Mouse (Mus musculus): ENCODE data around the gene Ifit3. TPM values are rescaled to one million over a fixed set of nuclear protein-coding genes. Genes with fewer than 3 reads are reported as not detected.
"Not testable (repeated sequence)": the region's sequence is repeated elsewhere in the genome, so short reads cannot be mapped to it uniquely, and the experiment has no call there.

Gene Ifit3
- polyA plus RNA-seq, 1 experiment from 2014 or later, result 3.8 TPM

GRCm38 (mm10) chr19:34556621-34557020 lies 26.7 kb upstream of the Ifit3 start:
- Histone ChIP-seq H3K4me3 (ENCODE audit: low read length) (no peak overlapping the region), H3K27me3 (ENCODE audit: insufficient read depth, low read length) (no peaks in the 10 kb centered on the region), H3K36me3 (ENCODE audit: insufficient read depth, low read length) (no peaks in the 10 kb centered on the region), H3K9me3 (ENCODE audit: low read length) (no peaks in the 10 kb centered on the region), H3K9ac (replicated peaks; ENCODE audit: low read length) (no peak overlapping the region), H3K27ac (ENCODE audit: low read length) (no peak overlapping the region), H3K4me1 (ENCODE audit: insufficient read depth, low read length) (peaks cover 20% of the 10 kb centered on the region), H3K4me2 (replicated peaks; ENCODE audit: low read depth, low read length) (no peak overlapping the region)
- ATAC-seq (ENCODE audit: low FRiP score, low TSS enrichment), result no peak
- 78% methylated on average over 3 of the region's 3 CpGs for WGBS

GRCm38 (mm10) chr19:34562556-34562955 lies 20.8 kb upstream of the Ifit3 start:
- H3K27me3 ChIP-seq (ENCODE audit: insufficient read depth, low read length), result no peaks in the 10 kb centered on the region
- H3K9ac ChIP-seq (replicated peaks; ENCODE audit: low read length), result no peak overlapping the region
- no peaks in the 10 kb centered on the region for H3K36me3 ChIP-seq (ENCODE audit: insufficient read depth, low read length)
- H3K4me3 ChIP-seq (ENCODE audit: low read length), result no peak overlapping the region
- no peak overlapping the region for H3K27ac ChIP-seq (ENCODE audit: low read length)
- 0 out of 2 replicates have a peak, but pooled peaks cover 3% of the 10 kb centered on the region for H3K4me1 ChIP-seq (ENCODE audit: insufficient read depth, low read length)
- no peak for ATAC-seq (ENCODE audit: low FRiP score, low TSS enrichment)
- no peaks in the 10 kb centered on the region for H3K9me3 ChIP-seq (ENCODE audit: low read length)
- no peak overlapping the region for H3K4me2 ChIP-seq (replicated peaks; ENCODE audit: low read depth, low read length)

GRCm38 (mm10) chr19:34566178-34566784 lies 17.1 kb upstream of the Ifit3 start:
- Histone ChIP-seq H3K4me2 (replicated peaks; ENCODE audit: low read depth, low read length) (no peak overlapping the region), H3K9me3 (ENCODE audit: low read length) (no peaks in the 10 kb centered on the region), H3K4me1 (ENCODE audit: insufficient read depth, low read length) (peaks cover 11% of the 10 kb centered on the region), H3K27ac (ENCODE audit: low read length) (no peak overlapping the region), H3K9ac (replicated peaks; ENCODE audit: low read length) (no peak overlapping the region), H3K27me3 (ENCODE audit: insufficient read depth, low read length) (no peaks in the 10 kb centered on the region), H3K4me3 (ENCODE audit: low read length) (no peak overlapping the region), H3K36me3 (ENCODE audit: insufficient read depth, low read length) (no peaks in the 10 kb centered on the region)
- peak; percentile 66 for ATAC-seq (ENCODE audit: low FRiP score, low TSS enrichment)
- WGBS, result 46% methylated on average over 1 of the region's 1 CpGs

- Histone ChIP-seq H3K36me3 (ENCODE audit: insufficient read depth, low read length) (no peaks in the 10 kb centered on the region; the same call in 1 of the 2 replicates), H3K4me2 (replicated peaks; ENCODE audit: low read depth, low read length) (no peak overlapping the region), H3K9me3 (ENCODE audit: low read length) (no peaks in the 10 kb centered on the region), H3K27me3 (ENCODE audit: insufficient read depth, low read length) (no peaks in the 10 kb centered on the region), H3K4me1 (ENCODE audit: insufficient read depth, low read length) (peaks cover 9% of the 10 kb centered on the region), H3K9ac (replicated peaks; ENCODE audit: low read length) (no peak overlapping the region), H3K4me3 (ENCODE audit: low read length) (no peak overlapping the region), H3K27ac (ENCODE audit: low read length) (no peak overlapping the region; the same call in 1 of the 2 replicates)
- WGBS, result 56% methylated on average over 7 of the region's 7 CpGs
- ATAC-seq (ENCODE audit: low FRiP score, low TSS enrichment), result no peak; the same call in 1 of the 2 replicates
Observed at GRCm38 (mm10) chr19:34568988-34569895, 14.1 kb upstream of the Ifit3 start.

- H3K4me2 ChIP-seq (replicated peaks; ENCODE audit: low read depth, low read length), result no peak overlapping the region
Observed at GRCm38 (mm10) chr19:34569896-34570476, 13.3 kb upstream of the Ifit3 start.

GRCm38 (mm10) chr19:34571080-34571479 lies 12.3 kb upstream of the Ifit3 start:
- H3K9ac ChIP-seq (replicated peaks; ENCODE audit: low read length), result no peak overlapping the region
- ATAC-seq (ENCODE audit: low FRiP score, low TSS enrichment), result no peak
- no peaks in the 10 kb centered on the region for H3K27me3 ChIP-seq (ENCODE audit: insufficient read depth, low read length)
- H3K9me3 ChIP-seq (ENCODE audit: low read length), result no peaks in the 10 kb centered on the region
- H3K4me3 ChIP-seq (ENCODE audit: low read length), result no peak overlapping the region
- H3K4me2 ChIP-seq (replicated peaks; ENCODE audit: low read depth, low read length), result no peak overlapping the region
- 79% methylated on average over 1 of the region's 1 CpGs for WGBS
- H3K36me3 ChIP-seq (ENCODE audit: insufficient read depth, low read length), result no peaks in the 10 kb centered on the region; the same call in 1 of the 2 replicates
- H3K4me1 ChIP-seq (ENCODE audit: insufficient read depth, low read length), result peaks cover 9% of the 10 kb centered on the region
- H3K27ac ChIP-seq (ENCODE audit: low read length), result no peak overlapping the region

More at GRCm38 (mm10) chr19:34569896-34570476, 13.3 kb upstream of the Ifit3 start:
- Histone ChIP-seq H3K36me3 (ENCODE audit: insufficient read depth, low read length) (no peaks in the 10 kb centered on the region; the same call in 1 of the 2 replicates), H3K27ac (ENCODE audit: low read length) (no peak overlapping the region), H3K4me1 (ENCODE audit: insufficient read depth, low read length) (peaks cover 9% of the 10 kb centered on the region), H3K4me3 (ENCODE audit: low read length) (no peak overlapping the region), H3K9me3 (ENCODE audit: low read length) (no peaks in the 10 kb centered on the region), H3K27me3 (ENCODE audit: insufficient read depth, low read length) (no peaks in the 10 kb centered on the region), H3K9ac (replicated peaks; ENCODE audit: low read length) (no peak overlapping the region)
- peak; percentile 76 for ATAC-seq (ENCODE audit: low FRiP score, low TSS enrichment)
- WGBS, result 41% methylated on average over 4 of the region's 4 CpGs

- no peak overlapping the region for H3K4me3 ChIP-seq (ENCODE audit: low read length)
- no peak overlapping the region for H3K4me2 ChIP-seq (replicated peaks; ENCODE audit: low read depth, low read length)
- 91% methylated on average over 5 of the region's 5 CpGs for WGBS
- H3K9me3 ChIP-seq (ENCODE audit: low read length), result no peaks in the 10 kb centered on the region
- ATAC-seq (ENCODE audit: low FRiP score, low TSS enrichment), result no peak
- no peak overlapping the region for H3K27ac ChIP-seq (ENCODE audit: low read length)
- H3K36me3 ChIP-seq (ENCODE audit: insufficient read depth, low read length), result no peaks in the 10 kb centered on the region; the same call in 1 of the 2 replicates
- H3K27me3 ChIP-seq (ENCODE audit: insufficient read depth, low read length), result no peaks in the 10 kb centered on the region
- H3K4me1 ChIP-seq (ENCODE audit: insufficient read depth, low read length), result peaks cover 9% of the 10 kb centered on the region
- H3K9ac ChIP-seq (replicated peaks; ENCODE audit: low read length), result no peak overlapping the region
Observed at GRCm38 (mm10) chr19:34573650-34574049, 9.7 kb upstream of the Ifit3 start.

- no peak overlapping the region for H3K27ac ChIP-seq (ENCODE audit: low read length)
- no peaks in the 10 kb centered on the region for H3K4me1 ChIP-seq (ENCODE audit: insufficient read depth, low read length)
- no peak for ATAC-seq (ENCODE audit: low FRiP score, low TSS enrichment)
- no peak overlapping the region for H3K4me3 ChIP-seq (ENCODE audit: low read length)
- no peaks in the 10 kb centered on the region for H3K27me3 ChIP-seq (ENCODE audit: insufficient read depth, low read length)
- 88% methylated on average over 1 of the region's 1 CpGs for WGBS
- no peak overlapping the region for H3K4me2 ChIP-seq (replicated peaks; ENCODE audit: low read depth, low read length)
- no peaks in the 10 kb centered on the region for H3K9me3 ChIP-seq (ENCODE audit: low read length)
- no peak overlapping the region for H3K9ac ChIP-seq (replicated peaks; ENCODE audit: low read length)
- no peaks in the 10 kb centered on the region; the same call in 1 of the 2 replicates for H3K36me3 ChIP-seq (ENCODE audit: insufficient read depth, low read length)
Observed at GRCm38 (mm10) chr19:34577121-34577520, 6.2 kb upstream of the Ifit3 start.

GRCm38 (mm10) chr19:34582696-34583095 lies 635 bp upstream of the Ifit3 start:
- H3K27ac ChIP-seq (ENCODE audit: low read length); H3K4me3 ChIP-seq (ENCODE audit: low read length); H3K9me3 ChIP-seq (ENCODE audit: low read length); H3K27me3 ChIP-seq (ENCODE audit: insufficient read depth, low read length); H3K4me2 ChIP-seq (replicated peaks; ENCODE audit: low read depth, low read length); H3K36me3 ChIP-seq (ENCODE audit: insufficient read depth, low read length); H3K9ac ChIP-seq (replicated peaks; ENCODE audit: low read length); H3K4me1 ChIP-seq (ENCODE audit: insufficient read depth, low read length): not testable (repeated sequence)
- 56% methylated on average over 2 of the region's 2 CpGs for WGBS
- ATAC-seq (ENCODE audit: low FRiP score, low TSS enrichment), result peak; percentile 78

All from kidney, embryonic 16.5 days (tissue).